27 mouse cellular contexts compared by ENCODE assay signal in genomic region chr3:90204582-90204981, GRCm38 (mm10). TPM values are rescaled to one million over a fixed set of nuclear protein-coding genes. Genes with fewer than 3 reads are reported as not detected.
A peak's percentile ranks its signal among the peaks of the same experiment; 100 is the strongest.
DNase-seq lines count a peak whose midpoint lies in the region; TF ChIP-seq lines count a peak whose summit lies in the region.
"Had no signal": no experiment of that assay in that cellular context is flagged by ENCODE, and none has a peak within 500 bp of the region (broad histone marks: within the 10 kb centered on the region; RNA-seq: fewer than 3 reads in every experiment).

No protein-coding gene starts in this region.

- H3K36me3 ChIP-seq in MEL (ENCODE audit: control insufficient read depth in 1 of 2, insufficient read depth in 2 of 2, low read length in 2 of 2) = peaks cover 0 to 2% of the 10 kb centered on the region in 2 experiments; a peak in 1 of 4 replicates
- peaks cover 40% of the 10 kb centered on the region for H3K36me3 ChIP-seq in embryonic facial prominence, embryonic 10.5 days (replicated peaks)

- TF ChIP-seq EP300 in MEL (IDR thresholded peaks at IDR 0.05; ENCODE audit: low read depth in 1 of 2, low read length in 2 of 2) = no peak

- no peak overlapping the region for H3K9ac ChIP-seq in MEL (ENCODE audit: control insufficient read depth, low read depth, low read length, poor library complexity, severe bottlenecking)
- H3K9ac ChIP-seq: embryonic facial prominence, embryonic 13.5 days; forebrain, embryonic 12.5 days; heart, embryonic 13.5 days; hindbrain, embryonic 14.5 days had no signal

- no peaks in the 10 kb centered on the region for H3K4me1 ChIP-seq in MEL (ENCODE audit: control insufficient read depth in 1 of 2, insufficient read depth in 2 of 2, low read length in 2 of 2)
- no peaks in the 10 kb centered on the region for H3K4me1 ChIP-seq in embryonic facial prominence, embryonic 10.5 days
- H3K4me1 ChIP-seq: forebrain, embryonic 12.5 days; heart, embryonic 10.5 days had no signal

- no peak overlapping the region for H3K27ac ChIP-seq in layer of hippocampus, adult 2 months
- no peak overlapping the region for H3K27ac ChIP-seq in MEL (ENCODE audit: control insufficient read depth, low read depth, low read length)
- no peak overlapping the region for H3K27ac ChIP-seq in embryonic facial prominence, embryonic 10.5 days (replicated peaks)
- H3K27ac ChIP-seq: embryonic facial prominence, embryonic 13.5 days; forebrain, embryonic 12.5 days; heart, adult 2 months; heart, embryonic 10.5 days; hindbrain, embryonic 14.5 days; hindbrain, postnatal 0 days had no signal

- no peaks in the 10 kb centered on the region for H3K79me2 ChIP-seq in MEL (ENCODE audit: control insufficient read depth, insufficient read depth, low read length, poor library complexity)

- no peak for DNase-seq in layer of hippocampus, adult 2 months (ENCODE audit: low spot score in 2 of 2)
- DNase-seq in layer of hippocampus, postnatal 36 days = no peak
- DNase-seq in 416B (ENCODE audit: low read depth) (peak; percentile 44), MEL (ENCODE audit: low read depth, low spot score) (peak; percentile 30)
- DNase-seq in cerebellum, adult 11 months = no peak
- no peak for DNase-seq in embryonic facial prominence, embryonic 10.5 days (ENCODE audit: low spot score)
- DNase-seq: adrenal gland, adult 2 months; adrenal gland, postnatal 14 days; cerebellum, adult 11-12 months; cerebellum, adult 8-10 months; cerebellum, postnatal 10 days; cerebellum, postnatal 36 days; gastrocnemius, postnatal 10 days; gastrocnemius, postnatal 36 days; heart, adult 2 months; heart, postnatal 14 days; heart, postnatal 4 days had no signal

- TF ChIP-seq CTCF in layer of hippocampus, adult 2 months (conservative IDR thresholded peaks at IDR 0.05) = peak; percentile 14; the same call in 1 of the 2 replicates
- peak in 2 of 3 experiments; percentile 19 to 23; a peak in 1 of 6 replicates for TF ChIP-seq CTCF in MEL (IDR thresholded peaks at IDR 0.05 in 2 of 3, conservative IDR thresholded peaks at IDR 0.05 in 1 of 3; ENCODE audit: control insufficient read depth in 1 of 3, insufficient read depth in 1 of 3, low read depth in 2 of 3, low read length in 3 of 3, poor library complexity in 1 of 3, severe bottlenecking in 1 of 3)

- TF ChIP-seq POLR2A in MEL (IDR thresholded peaks at IDR 0.05; ENCODE audit: control insufficient read depth in 1 of 2, insufficient read depth in 1 of 2, low read depth in 1 of 2, low read length in 2 of 2, poor library complexity in 1 of 2) = no peak

- peak; percentile 23 for TF ChIP-seq RAD21 in MEL (IDR thresholded peaks at IDR 0.05; ENCODE audit: low read depth, low read length)

- H3K9me3 ChIP-seq in MEL (replicated peaks; ENCODE audit: insufficient read depth, low read length) = no peaks in the 10 kb centered on the region
- H3K9me3 ChIP-seq in embryonic facial prominence, embryonic 10.5 days = no peaks in the 10 kb centered on the region
- H3K9me3 ChIP-seq: embryonic facial prominence, embryonic 13.5 days; forebrain, embryonic 12.5 days; heart, embryonic 10.5 days; heart, embryonic 13.5 days had no signal

- no peaks in the 10 kb centered on the region for H3K27me3 ChIP-seq in MEL (ENCODE audit: control insufficient read depth in 1 of 2, insufficient read depth in 2 of 2, low read length in 2 of 2)
- no peaks in the 10 kb centered on the region for H3K27me3 ChIP-seq in embryonic facial prominence, embryonic 10.5 days (replicated peaks; ENCODE audit: low read depth, poor library complexity, severe bottlenecking)
- H3K27me3 ChIP-seq: embryonic facial prominence, embryonic 13.5 days; forebrain, embryonic 12.5 days; heart, embryonic 13.5 days had no signal

- WGBS in embryonic facial prominence, embryonic 10.5 days = 92% methylated on average over 2 of the region's 2 CpGs

- H3K4me3 ChIP-seq in layer of hippocampus, adult 2 months = no peak overlapping the region
- no peak overlapping the region for H3K4me3 ChIP-seq in MEL (ENCODE audit: control insufficient read depth in 1 of 2, insufficient read depth in 1 of 2, low read depth in 2 of 2, low read length in 2 of 2)
- no peak overlapping the region for H3K4me3 ChIP-seq in embryonic facial prominence, embryonic 10.5 days
- H3K4me3 ChIP-seq: embryonic facial prominence, embryonic 13.5 days; erythroblast, embryonic 14.5 days; forebrain, embryonic 12.5 days; heart, adult 2 months; heart, embryonic 10.5 days; heart, embryonic 13.5 days had no signal

TF ChIP-seq in MEL, 35 proteins besides CTCF, POLR2A, EP300 and RAD21:
- TF ChIP-seq MXI1 (IDR thresholded peaks at IDR 0.05; ENCODE audit: low read depth, low read length) (no peak), MYC (IDR thresholded peaks at IDR 0.05; ENCODE audit: low read depth, low read length) (no peak), MAZ (IDR thresholded peaks at IDR 0.05; ENCODE audit: low read depth, low read length) (no peak), GATA1 (IDR thresholded peaks at IDR 0.05; ENCODE audit: low read depth, low read length) (no peak), MAX (IDR thresholded peaks at IDR 0.05; ENCODE audit: low read length) (no peak), SIN3A (IDR thresholded peaks at IDR 0.05; ENCODE audit: low read length) (no peak), POLR2AphosphoS5 (IDR thresholded peaks at IDR 0.05; ENCODE audit: borderline replicate concordance, low read depth, low read length) (no peak), MYB (IDR thresholded peaks at IDR 0.05; ENCODE audit: low read depth, low read length) (no peak)
TF ChIP-seq in MEL: peak in this region for 0.

RNA-seq across cellular contexts. Expression of gene Rps27, which starts 8.9 kb away (rescaled TPM):
- total RNA-seq in layer of hippocampus, adult 2 months (2021) = 100 to 1,000 TPM; 995 to 997 TPM
- total RNA-seq in layer of hippocampus, postnatal 36 days (2021) = 100 to 1,000 TPM; 928 to 941 TPM
- 5,481 and 6,504 TPM in 2 replicates for total RNA-seq in MEL (2012; rRNA removed)
- polyA plus RNA-seq in MEL (2012; ENCODE audit: insufficient read depth in 1 of 2, insufficient read length in 2 of 2, low read depth in 1 of 2, low replicate concordance in 2 of 2, missing spikeins in 1 of 2) = 1,000 to 10,000 TPM in 1 of 2 experiments, not detected in 1; 2,476 TPM
- 1,048 and 1,124 TPM in 2 replicates for polyA plus RNA-seq in embryonic facial prominence, embryonic 10.5 days (2016; fragmentation: Nextera tagmentation; extraction: Ambion mirVana)

RNA-seq across cellular contexts. Expression of gene Rab13, which starts 8.9 kb away (rescaled TPM):
- total RNA-seq in layer of hippocampus, adult 2 months (2021) = 1 to 10 TPM; 6.2 to 8.8 TPM
- 1 to 10 TPM; 8.9 to 9.8 TPM for total RNA-seq in layer of hippocampus, postnatal 36 days (2021)
- total RNA-seq in MEL (2012; rRNA removed) = 4.3 and 5.1 TPM in 2 replicates
- 1 to 10 TPM in 1 of 2 experiments, not detected in 1; 7.7 TPM for polyA plus RNA-seq in MEL (2012; ENCODE audit: insufficient read depth in 1 of 2, insufficient read length in 2 of 2, low read depth in 1 of 2, low replicate concordance in 2 of 2, missing spikeins in 1 of 2)
- 25.4 and 25.5 TPM in 2 replicates for polyA plus RNA-seq in embryonic facial prominence, embryonic 10.5 days (2016; fragmentation: Nextera tagmentation; extraction: Ambion mirVana)

RNA-seq across cellular contexts. Expression of gene Jtb, which starts 26.8 kb away (rescaled TPM):
- 10 to 100 TPM; 44.3 to 45.3 TPM for total RNA-seq in layer of hippocampus, adult 2 months (2021)
- 10 to 100 TPM; 46.0 to 47.2 TPM for total RNA-seq in layer of hippocampus, postnatal 36 days (2021)
- total RNA-seq in MEL (2012; rRNA removed) = 76.0 and 107 TPM in 2 replicates
- 100 to 1,000 TPM in 1 of 2 experiments, not detected in 1; 103 TPM for polyA plus RNA-seq in MEL (2012; ENCODE audit: insufficient read depth in 1 of 2, insufficient read length in 2 of 2, low read depth in 1 of 2, low replicate concordance in 2 of 2, missing spikeins in 1 of 2)
- polyA plus RNA-seq in embryonic facial prominence, embryonic 10.5 days (2016; fragmentation: Nextera tagmentation; extraction: Ambion mirVana) = 79.3 and 81.4 TPM in 2 replicates

RNA-seq across cellular contexts. Expression of gene Creb3l4, which starts 38.7 kb away (rescaled TPM):
- total RNA-seq in layer of hippocampus, adult 2 months (2021) = not detected
- under 1 TPM in 1 of 2 experiments, not detected in 1; 0.40 TPM for total RNA-seq in layer of hippocampus, postnatal 36 days (2021)
- total RNA-seq in MEL (2012; rRNA removed) = 0.08 TPM in 1 of 2 replicates, not detected in the other
- polyA plus RNA-seq in MEL (2012; ENCODE audit: insufficient read depth in 1 of 2, insufficient read length in 2 of 2, low read depth in 1 of 2, low replicate concordance in 2 of 2, missing spikeins in 1 of 2) = under 1 TPM in 1 of 2 experiments, not detected in 1; 0.07 TPM
- polyA plus RNA-seq in embryonic facial prominence, embryonic 10.5 days (2016; fragmentation: Nextera tagmentation; extraction: Ambion mirVana) = 4.2 and 6.1 TPM in 2 replicates
- total RNA-seq: gastrocnemius, adult 18-20 months; granulocyte monocyte progenitor cell, adult 5-6 weeks; heart, postnatal 14 days had no signal
- polyA plus RNA-seq: erythroblast, embryonic 14.5 days; inflammation-experienced regulatory T-cells, adult 6 months had no signal

RNA-seq across cellular contexts. Expression of gene Slc39a1, which starts 43.4 kb away (rescaled TPM):
- total RNA-seq in layer of hippocampus, adult 2 months (2021) = 10 to 100 TPM; 42.5 to 45.5 TPM
- 10 to 100 TPM; 44.9 to 47.2 TPM for total RNA-seq in layer of hippocampus, postnatal 36 days (2021)
- 47.2 and 58.5 TPM in 2 replicates for total RNA-seq in MEL (2012; rRNA removed)
- polyA plus RNA-seq in MEL (2012; ENCODE audit: insufficient read depth in 1 of 2, insufficient read length in 2 of 2, low read depth in 1 of 2, low replicate concordance in 2 of 2, missing spikeins in 1 of 2) = 10 to 100 TPM; 61.7 to 80.5 TPM
- 60.9 and 64.2 TPM in 2 replicates for polyA plus RNA-seq in embryonic facial prominence, embryonic 10.5 days (2016; fragmentation: Nextera tagmentation; extraction: Ambion mirVana)

Comparison
In these comparisons a context has a peak if more than half of its experiments do, and no peak if none do; other contexts are left out.
1. DNase-seq: peak in 416B (single experiment) and MEL (single experiment); none in layer of hippocampus, adult 2 months (0 of 2), layer of hippocampus, postnatal 36 days (0 of 2), cerebellum, adult 11 months (single experiment) and embryonic facial prominence, embryonic 10.5 days (single experiment).